Mouse (Mus musculus) CH12.LX (cell line): ENCODE data around the gene Fnbp1. TPM values are rescaled to one million over a fixed set of nuclear protein-coding genes. Genes with fewer than 3 reads are reported as not detected.

Experiments
- DNase-seq: peaks from one replicate; pipeline ENCODE4 v3.0.0-alpha.2; 2013; ENCODE audit errors: extremely low read depth
- H3K27ac ChIP-seq: 2 replicates; pipeline ENCODE4 v1.5.1; 2012; ENCODE audit warnings: low read depth, mild to moderate bottlenecking, control low read depth, moderate library complexity; ENCODE audit not compliant: insufficient read depth
- H3K27me3 ChIP-seq: replicated peaks from 2 replicates; pipeline ENCODE3; 2012; ENCODE audit warnings: inconsistent platforms
- H3K36me3 ChIP-seq, 2 experiments: replicated peaks in 1 of 2; 2 replicates each; pipeline versions ENCODE3 to v1.6.1; 2012; ENCODE audit warnings: inconsistent platforms in 1 of 2, low read length in 1 of 2, mild to moderate bottlenecking in 1 of 2, mixed read lengths in 1 of 2, moderate library complexity in 1 of 2; ENCODE audit not compliant: control insufficient read depth in 1 of 2, insufficient read depth in 1 of 2
- H3K4me1 ChIP-seq, 2 experiments: 2 replicates each; pipeline ENCODE4 v1.6.1; 2012; ENCODE audit warnings: inconsistent platforms in 1 of 2, moderate library complexity in 1 of 2; ENCODE audit not compliant: insufficient read depth in 2 of 2, control insufficient read depth in 1 of 2
- H3K4me2 ChIP-seq: 2 replicates; pipeline ENCODE4 v1.6.1; 2012; ENCODE audit warnings: low read depth, mild to moderate bottlenecking, control low read depth; ENCODE audit not compliant: poor library complexity, insufficient read depth, severe bottlenecking
- H3K4me3 ChIP-seq, 3 experiments: fragments of 150-350 bp in 1 of 3; sonication (generic) in 1 of 3; replicated peaks in 1 of 3; 2 replicates each; pipeline versions ENCODE3 to v1.5.1; 2011 to 2012; ENCODE audit warnings: low read depth in 2 of 3, low read length in 2 of 3, mild to moderate bottlenecking in 2 of 3, moderate library complexity in 2 of 3, control low read depth in 1 of 3, improper control_type of control experiment in 1 of 3, inconsistent platforms in 1 of 3, mixed read lengths in 1 of 3; ENCODE audit not compliant: poor library complexity in 1 of 3
- H3K79me2 ChIP-seq: replicated peaks from 2 replicates; pipeline ENCODE4 v1.6.1; 2012; ENCODE audit warnings: mild to moderate bottlenecking, moderate library complexity; ENCODE audit not compliant: control insufficient read depth, poor library complexity, insufficient read depth, severe bottlenecking; ENCODE audit errors: extremely low read depth
- H3K9ac ChIP-seq: 2 replicates; pipeline ENCODE4 v1.6.1; 2012; ENCODE audit warnings: low read depth, mild to moderate bottlenecking, control low read depth, moderate library complexity; ENCODE audit not compliant: insufficient read depth
- H3K9me3 ChIP-seq: replicated peaks from 2 replicates; pipeline ENCODE3; 2012; ENCODE audit warnings: low read length, inconsistent platforms, mixed read lengths
- BHLHE40 ChIP-seq: IDR thresholded peaks from 2 replicates; pipeline ENCODE4 v1.6.1; 2011; ENCODE audit warnings: mild to moderate bottlenecking, low read depth, low read length, improper control_type of control experiment
- CHD1 ChIP-seq: IDR thresholded peaks from 2 replicates; pipeline ENCODE4 v1.6.1; 2012; ENCODE audit warnings: low read depth, low read length, improper control_type of control experiment, inconsistent platforms
- JUN ChIP-seq: IDR thresholded peaks from 2 replicates; pipeline ENCODE4 v1.6.1; 2011; ENCODE audit warnings: low read depth, mild to moderate bottlenecking, low read length, improper control_type of control experiment, moderate library complexity; ENCODE audit not compliant: insufficient read depth
- MAFK ChIP-seq: IDR thresholded peaks from 2 replicates; pipeline ENCODE4 v1.6.1; 2011; ENCODE audit warnings: low read length, improper control_type of control experiment; ENCODE audit not compliant: insufficient replicate concordance
- MAX ChIP-seq: IDR thresholded peaks from 2 replicates; pipeline ENCODE4 v1.6.1; 2011; ENCODE audit warnings: low read length, improper control_type of control experiment
- MXI1 ChIP-seq: IDR thresholded peaks from 2 replicates; pipeline ENCODE4 v1.6.1; 2011; ENCODE audit warnings: mild to moderate bottlenecking, low read depth, low read length, improper control_type of control experiment
- MYC ChIP-seq: IDR thresholded peaks from 2 replicates; pipeline ENCODE4 v1.6.1; 2011; ENCODE audit warnings: low read depth, mild to moderate bottlenecking, improper control_type of control experiment, low read length
- NRF1 ChIP-seq: IDR thresholded peaks from 2 replicates; pipeline ENCODE4 v1.6.1; 2014; ENCODE audit warnings: low read depth, mild to moderate bottlenecking, inconsistent platforms, low read length, improper control_type of control experiment, moderate library complexity
- POLR2AphosphoS2 ChIP-seq: IDR thresholded peaks from 2 replicates; pipeline ENCODE4 v1.6.1; 2011; ENCODE audit warnings: low read depth, low read length, improper control_type of control experiment
- SIN3A ChIP-seq: IDR thresholded peaks from 2 replicates; pipeline ENCODE4 v1.6.1; 2012; ENCODE audit warnings: low read length, improper control_type of control experiment, inconsistent platforms
- SMC3 ChIP-seq: IDR thresholded peaks from 2 replicates; pipeline ENCODE4 v1.6.1; 2011; ENCODE audit warnings: low read depth, low read length, improper control_type of control experiment
- USF1 ChIP-seq: IDR thresholded peaks from 2 replicates; pipeline ENCODE4 v1.6.1; 2014; ENCODE audit warnings: low read depth, mild to moderate bottlenecking, inconsistent platforms, low read length, improper control_type of control experiment
- ZNF384 ChIP-seq: IDR thresholded peaks from 2 replicates; pipeline ENCODE4 v1.6.1; 2012; ENCODE audit warnings: low read depth, low read length, improper control_type of control experiment, inconsistent platforms
- dilution Hi-C: fragments of 300-500 bp; cut with MboI; formaldehyde crosslinking; loops from 2 replicates; pipeline ENCODE4 v1.14.3; 2020; ENCODE audit warnings: low sequenced_read_pairs; ENCODE audit not compliant: extremely low pct_unique_long_range_greater_than_20kb, extremely low pct_ligation_motif_present
- in situ Hi-C: fragments of 300-500 bp; cut with MboI; formaldehyde crosslinking; loops from 3 replicates; pipeline ENCODE4 v1.14.3; 2019; ENCODE audit warnings: low sequenced_read_pairs, low pct_ligation_motif_present, low pct_unique_long_range_greater_than_20kb, mixed read lengths
- polyA plus RNA-seq: library from polyadenylated mRNA; unstranded; fragments of >175 nt; gene quantifications from 2 replicates; pipeline ENCODE4 v1.2.1, GENCODE M21; 2012; ENCODE audit warnings: low read depth; ENCODE audit not compliant: insufficient read length
- total RNA-seq, 2 experiments: library from RNA; depleted of rRNA; stranded (reverse); fragments of 300-350 nt in 1 of 2; fragments of >200 nt in 1 of 2; gene quantifications; 2 replicates each; pipeline ENCODE4 v1.2.3; 2012 to 2014

Gene Fnbp1
- total and polyA plus RNA-seq, 3 experiments: 29.6 to 133 (median 50.5) TPM

- Histone ChIP-seq H3K4me1 (peaks cover 27 to 79% of the 10 kb centered on the region in 2 experiments), H3K4me2 (peak overlapping the region; percentile 64), H3K9me3 (peaks cover 4% of the 10 kb centered on the region), H3K36me3 (peaks cover 8 to 52% of the 10 kb centered on the region in 2 experiments), H3K9ac (no peak overlapping the region; the same call in 1 of the 2 replicates), H3K4me3 (no peak overlapping the region), H3K79me2 (peaks cover 88% of the 10 kb centered on the region), H3K27me3 (no peaks in the 10 kb centered on the region), H3K27ac (peak overlapping the region; percentile 57; the same call in 1 of the 2 replicates)
- DNase-seq: peak; percentile 53
- TF ChIP-seq USF1: no peak
- peak; percentile 51 for TF ChIP-seq MAX
- 0 out of 2 replicates have a peak, but pooled peaks have one; percentile 24 for TF ChIP-seq POLR2AphosphoS2
- TF ChIP-seq SMC3: no peak
- TF ChIP-seq MXI1: peak; percentile 73; the same call in 1 of the 2 replicates
- TF ChIP-seq MYC: peak; percentile 40
- in situ Hi-C loops (no loop called here), dilution Hi-C loops (no loop called here)
Observed at GRCm38 (mm10) chr2:31115943-31116731, 25.7 kb downstream of the Fnbp1 start.

DNA sequence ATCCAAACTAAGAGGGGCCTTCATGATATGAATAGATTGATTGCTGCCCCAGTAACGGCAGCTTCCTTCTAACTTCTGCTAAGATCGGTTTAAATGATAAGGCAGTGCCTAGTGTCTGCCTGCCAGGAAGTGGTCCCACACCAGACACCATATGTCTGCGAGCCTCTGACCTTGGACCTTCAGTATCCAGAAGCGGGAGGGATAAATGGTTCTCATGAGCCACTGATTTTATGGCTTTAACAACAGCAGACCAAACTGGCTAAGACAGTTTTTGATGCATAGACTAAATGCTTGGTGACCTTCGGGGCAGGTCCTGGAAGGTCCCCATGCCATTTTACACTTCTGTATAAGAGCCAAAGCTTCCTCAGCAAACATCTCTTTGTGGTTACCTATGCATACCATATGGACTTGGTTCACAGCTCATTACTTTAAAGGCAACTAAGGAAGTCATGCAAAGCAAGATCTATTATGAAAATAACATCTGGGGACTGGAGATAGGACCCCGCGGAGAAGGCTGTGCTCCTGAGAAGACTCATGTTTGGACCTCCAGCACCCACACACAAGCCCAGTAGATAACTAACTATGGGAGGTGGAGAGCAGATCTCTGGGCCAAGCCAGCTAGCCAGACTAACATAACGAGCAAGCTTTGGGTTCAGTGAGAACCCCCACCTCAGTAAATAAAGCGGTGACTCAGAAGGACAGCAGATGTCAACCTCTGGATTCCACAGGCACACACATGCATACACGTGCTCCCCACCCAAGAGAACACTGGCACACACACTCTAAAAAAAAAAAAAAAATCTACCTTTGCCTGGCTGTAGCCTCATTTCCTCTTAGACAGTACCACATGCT lies 26.5 kb downstream of the Fnbp1 start:
- Histone ChIP-seq H3K4me2 (peak overlapping the region; percentile 85), H3K36me3 (peaks cover 11 to 56% of the 10 kb centered on the region in 2 experiments), H3K4me3 (peak overlapping the region in 1 of 3 experiments; percentile 12), H3K27me3 (no peaks in the 10 kb centered on the region), H3K4me1 (peaks cover 27 to 81% of the 10 kb centered on the region in 2 experiments), H3K27ac (peak overlapping the region; percentile 59), H3K79me2 (peaks cover 90% of the 10 kb centered on the region)
- DNase-seq: peak; percentile 40
- in situ Hi-C loops: no loop called here
- TF ChIP-seq SIN3A (no peak; the same call in 1 of the 2 replicates), CHD1 (no peak), MAX (peak; percentile 84; the same call in 1 of the 2 replicates), NRF1 (no peak), ZNF384 (peak; percentile 81), MAFK (no peak), JUN (no peak), BHLHE40 (peak; percentile 85), MYC (peak; percentile 88; the same call in 1 of the 2 replicates)
- TF ChIP-seq, all 38 proteins: peak for 4
- Histone ChIP-seq H3K9ac (peak overlapping the region; percentile 10; the same call in 1 of the 2 replicates), H3K9me3 (peaks cover 4% of the 10 kb centered on the region)
- dilution Hi-C loops: no loop called here
